Mouse (Mus musculus) small intestine, adult 2 months (tissue): ENCODE measurements around the gene Rras2. TPM values are rescaled to one million over a fixed set of nuclear protein-coding genes. Genes with fewer than 3 reads are reported as not detected.
A peak's percentile ranks its signal among the peaks of the same experiment; 100 is the strongest.

ENCODE experiments used
- H3K27ac ChIP-seq: fragments of 200-500 bp; 2 replicates; pipeline ENCODE4 v1.5.1; 2012; ENCODE audit warnings: low read depth, low read length, control low read depth, inconsistent platforms; ENCODE audit not compliant: insufficient read depth
- H3K27me3 ChIP-seq: fragments of 200-500 bp; 2 replicates; pipeline ENCODE4 v1.6.1; 2012; ENCODE audit warnings: mild to moderate bottlenecking, moderate library complexity, low read length, inconsistent platforms; ENCODE audit not compliant: control insufficient read depth, insufficient read depth
- H3K36me3 ChIP-seq: fragments of 200-500 bp; 2 replicates; pipeline ENCODE4 v1.6.1; 2012; ENCODE audit warnings: mild to moderate bottlenecking, low read length, control low read depth, inconsistent platforms; ENCODE audit not compliant: control insufficient read depth, insufficient read depth
- H3K4me1 ChIP-seq: fragments of 200-500 bp; 2 replicates; pipeline ENCODE4 v1.6.1; 2012; ENCODE audit warnings: low read length, inconsistent platforms, mixed read lengths; ENCODE audit not compliant: control insufficient read depth, insufficient read depth, insufficient read length
- H3K4me3 ChIP-seq: fragments of 200-500 bp; 2 replicates; pipeline ENCODE4 v1.5.1; 2012; ENCODE audit warnings: low read depth, mild to moderate bottlenecking, control low read depth, inconsistent platforms, low read length, moderate library complexity
- CTCF ChIP-seq: fragments of 200-500 bp; IDR thresholded peaks from 2 replicates; pipeline ENCODE4 v1.5.1; 2012; ENCODE audit warnings: low read depth, mild to moderate bottlenecking, control low read depth, inconsistent platforms, low read length, moderate library complexity, mixed read lengths; ENCODE audit not compliant: insufficient replicate concordance, insufficient read length; ENCODE audit errors: extremely low read depth
- POLR2A ChIP-seq: fragments of 200-500 bp; IDR thresholded peaks from 2 replicates; pipeline ENCODE4 v1.6.1; 2012; ENCODE audit warnings: low read depth, mild to moderate bottlenecking, control low read depth, inconsistent platforms, low read length, moderate library complexity
- WGBS: fragments of 180-500 bp; shearing (Covaris S2); methylation state at CpG from one replicate; pipeline ENCODE4 v1.1.7; 2018; 5-methylcytosine and 5-hydroxymethylcytosine counted together
- polyA plus RNA-seq: library from polyadenylated mRNA; depleted of rRNA; stranded (reverse); fragments of >200 nt; gene quantifications from 2 replicates; pipeline ENCODE4 v1.2.3, GENCODE M21; 2012; rRNA removed

Gene Rras2
- 16.0 and 21.3 TPM in 2 replicates for polyA plus RNA-seq

GRCm38 (mm10) chr7:114117444-114117905 is at the start of gene Rras2:
Rras2 (minus strand) TSS chr7:114117781.
- TF ChIP-seq POLR2A (peak; percentile 97), CTCF (0 out of 2 replicates have a peak, but pooled peaks have one; percentile 6)
- peak within 1 kb of the TSS; percentile 59 for H3K27ac ChIP-seq
- H3K4me3 ChIP-seq, result peak within 1 kb of the TSS; percentile 68
- no peaks in the 10 kb centered on the region for H3K27me3 ChIP-seq
- H3K4me1 ChIP-seq, result peaks cover 20% of the 10 kb centered on the region; the same call in 1 of the 2 replicates
- under 1% methylated on average over 55 of the region's 55 CpGs for WGBS
- H3K36me3 ChIP-seq, result no peaks in the 10 kb centered on the region

GRCm38 (mm10) chr7:114162975-114163374 is 45.4 kb upstream of the Rras2 start:
- 79% methylated on average over 5 of the region's 5 CpGs for WGBS
- Histone ChIP-seq H3K27ac (no peak overlapping the region), H3K27me3 (no peaks in the 10 kb centered on the region), H3K36me3 (no peaks in the 10 kb centered on the region), H3K4me1 (no peaks in the 10 kb centered on the region), H3K4me3 (no peak overlapping the region)
- TF ChIP-seq POLR2A, result no peak

- H3K4me1 ChIP-seq, result no peaks in the 10 kb centered on the region
- 70% methylated on average over 8 of the region's 8 CpGs for WGBS
- H3K36me3 ChIP-seq, result no peaks in the 10 kb centered on the region
- H3K27ac ChIP-seq, result no peak overlapping the region
- TF ChIP-seq POLR2A, result no peak
- no peak for TF ChIP-seq CTCF
- no peak overlapping the region for H3K4me3 ChIP-seq
- H3K27me3 ChIP-seq, result no peaks in the 10 kb centered on the region
Observed at GRCm38 (mm10) chr7:114161101-114161500, 43.5 kb upstream of the Rras2 start.

- no peaks in the 10 kb centered on the region for H3K4me1 ChIP-seq
- H3K27ac ChIP-seq, result no peak overlapping the region
- H3K4me3 ChIP-seq, result no peak overlapping the region
- WGBS, result 91% methylated on average over 12 of the region's 12 CpGs
- no peaks in the 10 kb centered on the region for H3K36me3 ChIP-seq
- TF ChIP-seq POLR2A, result no peak
- TF ChIP-seq CTCF, result no peak
- H3K27me3 ChIP-seq, result no peaks in the 10 kb centered on the region
Observed at GRCm38 (mm10) chr7:114157716-114158278, 40.2 kb upstream of the Rras2 start.

- TF ChIP-seq CTCF, result no peak
- no peak for TF ChIP-seq POLR2A
- Histone ChIP-seq H3K4me3 (no peak overlapping the region), H3K36me3 (no peaks in the 10 kb centered on the region), H3K4me1 (no peaks in the 10 kb centered on the region), H3K27ac (no peak overlapping the region), H3K27me3 (no peaks in the 10 kb centered on the region)
- WGBS, result 93% methylated on average over 4 of the region's 4 CpGs
Observed at GRCm38 (mm10) chr7:114156364-114156763, 38.8 kb upstream of the Rras2 start.

- Histone ChIP-seq H3K27ac (no peak overlapping the region), H3K36me3 (no peaks in the 10 kb centered on the region), H3K27me3 (no peaks in the 10 kb centered on the region), H3K4me1 (no peaks in the 10 kb centered on the region), H3K4me3 (no peak overlapping the region)
- TF ChIP-seq CTCF (no peak), POLR2A (no peak)
- WGBS, result 53% methylated on average over 5 of the region's 5 CpGs
Observed at GRCm38 (mm10) chr7:114155053-114155865, 37.7 kb upstream of the Rras2 start.

GRCm38 (mm10) chr7:114151036-114151780 is 33.6 kb upstream of the Rras2 start:
- no peaks in the 10 kb centered on the region for H3K4me1 ChIP-seq
- H3K27ac ChIP-seq, result no peak overlapping the region
- H3K4me3 ChIP-seq, result no peak overlapping the region
- no peaks in the 10 kb centered on the region for H3K27me3 ChIP-seq
- WGBS, result 95% methylated on average over 5 of the region's 5 CpGs
- no peak for TF ChIP-seq CTCF
- no peak for TF ChIP-seq POLR2A
- H3K36me3 ChIP-seq, result no peaks in the 10 kb centered on the region
